Mouse (Mus musculus) heart, postnatal 0 days (tissue): ENCODE measurements around the gene Dennd6b. TPM values are rescaled to one million over a fixed set of nuclear protein-coding genes. Genes with fewer than 3 reads are reported as not detected.
A peak's percentile ranks its signal among the peaks of the same experiment; 100 is the strongest.

Experiments
- ATAC-seq: fragments of 200-750 bp; cut with Nextera tagmentation; 2 replicates; pipeline ENCODE4 v1.8.0; 2017; ENCODE audit warnings: low read depth, moderate number of reproducible peaks, moderate library complexity; ENCODE audit not compliant: insufficient read depth
- DNase-seq: peaks from one replicate; pipeline ENCODE4 v3.0.0-alpha.2; 2016; ENCODE audit warnings: low spot score
- H3K27ac ChIP-seq: fragments of 300-500 bp; sonication (generic); 2 replicates; pipeline ENCODE4 v1.5.1; 2014; ENCODE audit warnings: low read depth, mild to moderate bottlenecking
- H3K27me3 ChIP-seq: fragments of 300-500 bp; sonication (generic); 2 replicates; pipeline ENCODE4 v1.6.1; 2014; ENCODE audit warnings: low read length, mixed read lengths; ENCODE audit not compliant: control insufficient read depth, insufficient read depth
- H3K36me3 ChIP-seq: fragments of 300-500 bp; sonication (generic); replicated peaks from 2 replicates; pipeline ENCODE4 v1.6.1; 2014; ENCODE audit warnings: low read length, mixed read lengths; ENCODE audit not compliant: control insufficient read depth, insufficient read depth
- H3K4me1 ChIP-seq: fragments of 300-500 bp; sonication (generic); 2 replicates; pipeline ENCODE4 v1.6.1; 2014; ENCODE audit warnings: antibody characterized with exemption; ENCODE audit not compliant: control insufficient read depth, insufficient read depth
- H3K4me2 ChIP-seq: fragments of 300-500 bp; sonication (generic); 2 replicates; pipeline ENCODE4 v1.6.1; 2014; ENCODE audit warnings: low read depth, mild to moderate bottlenecking, low read length, moderate library complexity
- H3K4me3 ChIP-seq: fragments of 300-500 bp; sonication (generic); 2 replicates; pipeline ENCODE4 v1.5.1; 2014; ENCODE audit warnings: low read depth, low read length
- H3K9ac ChIP-seq: fragments of 300-500 bp; sonication (generic); replicated peaks from 2 replicates; pipeline ENCODE4 v1.6.1; 2014; ENCODE audit warnings: low read depth, low read length, mixed read lengths
- H3K9me3 ChIP-seq: fragments of 300-500 bp; sonication (generic); replicated peaks from 2 replicates; pipeline ENCODE4 v1.6.1; 2016; ENCODE audit warnings: low read length; ENCODE audit not compliant: control insufficient read depth
- CTCF ChIP-seq: IDR thresholded peaks from 2 replicates; pipeline ENCODE4 v1.5.1; 2016; ENCODE audit warnings: antibody characterized with exemption, control low read depth, low read depth
- EP300 ChIP-seq: IDR thresholded peaks from 2 replicates; pipeline ENCODE4 v1.6.1; 2016; ENCODE audit warnings: antibody characterized with exemption, low read depth
- WGBS: fragments of 180-500 bp; shearing (Covaris S2); extraction: QIAGEN DNeasy Blood & Tissue Kit; methylation state at CpG from one replicate; pipeline ENCODE4 v1.1.7; 2014; 5-methylcytosine and 5-hydroxymethylcytosine counted together
- polyA plus RNA-seq: library from polyadenylated mRNA; unstranded; fragments of >200 nt; fragmentation: Nextera tagmentation; extraction: Ambion mirVana; gene quantifications from 2 replicates; pipeline ENCODE4 v1.2.1, GENCODE M21; 2015
- total RNA-seq: library from RNA; depleted of rRNA; stranded (reverse); fragments of >200 nt; gene quantifications from 2 replicates; pipeline ENCODE4 v1.2.3, GENCODE M21; 2014; ENCODE audit warnings: low replicate concordance

Dennd6b gene
- total and polyA plus RNA-seq, 2 experiments from 2014 or later, result 14.5 to 15.2 TPM

GRCm38 (mm10) chr15:89169431-89169830, 26.9 kb downstream of the Dennd6b start:
- Histone ChIP-seq H3K4me3 (peak overlapping the region; percentile 9; the same call in 1 of the 2 replicates), H3K4me2 (peak overlapping the region; percentile 48), H3K4me1 (peaks cover 49% of the 10 kb centered on the region), H3K9me3 (no peaks in the 10 kb centered on the region), H3K27ac (peak overlapping the region; percentile 92), H3K9ac (peak overlapping the region; percentile 32; the same call in 1 of the 2 replicates), H3K36me3 (peaks cover 38% of the 10 kb centered on the region), H3K27me3 (no peaks in the 10 kb centered on the region)
- WGBS, result 10% methylated on average over 10 of the region's 10 CpGs
- ATAC-seq, result peak; percentile 94
- TF ChIP-seq CTCF, result no peak
- TF ChIP-seq EP300, result peak; percentile 54; the same call in 1 of the 2 replicates
- peak; percentile 95 for DNase-seq

GRCm38 (mm10) chr15:89168922-89169321, 27.4 kb downstream of the Dennd6b start:
- H3K9ac ChIP-seq, result peak overlapping the region; percentile 17; the same call in 1 of the 2 replicates
- 29% methylated on average over 10 of the region's 10 CpGs for WGBS
- H3K4me2 ChIP-seq, result peak overlapping the region; percentile 48
- H3K4me3 ChIP-seq, result peak overlapping the region; percentile 9; the same call in 1 of the 2 replicates
- peaks cover 43% of the 10 kb centered on the region for H3K36me3 ChIP-seq
- H3K4me1 ChIP-seq, result peaks cover 44% of the 10 kb centered on the region
- H3K27ac ChIP-seq, result peak overlapping the region; percentile 92
- no peaks in the 10 kb centered on the region for H3K27me3 ChIP-seq
- ATAC-seq, result no peak
- TF ChIP-seq CTCF (no peak), EP300 (no peak)
- DNase-seq, result no peak
- H3K9me3 ChIP-seq, result no peaks in the 10 kb centered on the region

- H3K4me1 ChIP-seq, result peaks cover 20% of the 10 kb centered on the region
- no peak overlapping the region for H3K4me3 ChIP-seq
- H3K4me2 ChIP-seq, result no peak overlapping the region
- no peaks in the 10 kb centered on the region for H3K9me3 ChIP-seq
- no peak for DNase-seq
- H3K27ac ChIP-seq, result no peak overlapping the region
- 93% methylated on average over 12 of the region's 12 CpGs for WGBS
- TF ChIP-seq EP300 (no peak), CTCF (no peak)
- H3K27me3 ChIP-seq, result no peaks in the 10 kb centered on the region
- peaks cover 76% of the 10 kb centered on the region for H3K36me3 ChIP-seq
- H3K9ac ChIP-seq, result no peak overlapping the region
- no peak for ATAC-seq
Measured at GRCm38 (mm10) chr15:89165478-89165877, 30.8 kb downstream of the Dennd6b start.

GRCm38 (mm10) chr15:89161397-89161796, 34.9 kb downstream of the Dennd6b start:
- no peaks in the 10 kb centered on the region for H3K9me3 ChIP-seq
- H3K27ac ChIP-seq, result no peak overlapping the region
- ATAC-seq (no peak), DNase-seq (no peak)
- H3K9ac ChIP-seq, result no peak overlapping the region
- H3K27me3 ChIP-seq, result no peaks in the 10 kb centered on the region
- H3K4me2 ChIP-seq, result no peak overlapping the region
- TF ChIP-seq EP300, result no peak
- no peaks in the 10 kb centered on the region for H3K4me1 ChIP-seq
- H3K36me3 ChIP-seq, result peaks cover 96% of the 10 kb centered on the region
- no peak overlapping the region for H3K4me3 ChIP-seq
- 83% methylated on average over 9 of the region's 9 CpGs for WGBS

GRCm38 (mm10) chr15:89158516-89158915, 37.8 kb downstream of the Dennd6b start:
- H3K36me3 ChIP-seq, result peaks cover 94% of the 10 kb centered on the region
- H3K4me3 ChIP-seq, result no peak overlapping the region
- TF ChIP-seq EP300, result no peak
- no peak overlapping the region for H3K9ac ChIP-seq
- no peaks in the 10 kb centered on the region for H3K4me1 ChIP-seq
- H3K27ac ChIP-seq, result no peak overlapping the region
- H3K4me2 ChIP-seq, result no peak overlapping the region
- 89% methylated on average over 16 of the region's 16 CpGs for WGBS
- no peaks in the 10 kb centered on the region for H3K27me3 ChIP-seq
- no peaks in the 10 kb centered on the region for H3K9me3 ChIP-seq
- ATAC-seq, result no peak
- no peak for DNase-seq

- TF ChIP-seq CTCF, result peak; percentile 71
- TF ChIP-seq EP300, result no peak
- no peak; the same call in 1 of the 2 replicates for ATAC-seq
Measured at GRCm38 (mm10) chr15:89157954-89158353, 38.3 kb downstream of the Dennd6b start.

More at GRCm38 (mm10) chr15:89157954-89158353, 38.3 kb downstream of the Dennd6b start:
- no peak for DNase-seq
- Histone ChIP-seq H3K27me3 (no peaks in the 10 kb centered on the region), H3K27ac (no peak overlapping the region), H3K4me1 (no peaks in the 10 kb centered on the region), H3K36me3 (peaks cover 88% of the 10 kb centered on the region), H3K9ac (no peak overlapping the region), H3K9me3 (no peaks in the 10 kb centered on the region), H3K4me3 (no peak overlapping the region), H3K4me2 (no peak overlapping the region)
- 45% methylated on average over 7 of the region's 7 CpGs for WGBS
